15 mouse cellular contexts compared by ENCODE assay signal in genomic region chr10:18931344-18931743, GRCm38 (mm10).
A peak's percentile ranks its signal among the peaks of the same experiment; 100 is the strongest.
DNase-seq lines count a peak whose midpoint lies in the region; ATAC-seq and TF ChIP-seq lines count a peak whose summit lies in the region.
"Had no signal": no experiment of that assay in that cellular context is flagged by ENCODE, and none has a peak within 500 bp of the region (broad histone marks: within the 10 kb centered on the region; RNA-seq: fewer than 3 reads in every experiment).

No protein-coding gene starts in this region.

- TF ChIP-seq CTCF in thymus, adult 2 months (IDR thresholded peaks at IDR 0.05; ENCODE audit: borderline replicate concordance, control insufficient read depth, extremely low read depth, insufficient read depth, low read length, poor library complexity) = no peak
- no peak for TF ChIP-seq CTCF in stomach, postnatal 0 days (IDR thresholded peaks at IDR 0.05; ENCODE audit: low read depth)

- no peak overlapping the region for H3K4me2 ChIP-seq in embryonic facial prominence, embryonic 14.5 days (ENCODE audit: low read depth, low read length)
- no peak overlapping the region for H3K4me2 ChIP-seq in stomach, postnatal 0 days (replicated peaks; ENCODE audit: low read depth)
- H3K4me2 ChIP-seq: embryonic facial prominence, embryonic 13.5 days; heart, embryonic 15.5 days had no signal

- no peaks in the 10 kb centered on the region for H3K36me3 ChIP-seq in embryonic facial prominence, embryonic 14.5 days (ENCODE audit: control insufficient read depth, insufficient read depth, low read length)
- no peaks in the 10 kb centered on the region for H3K36me3 ChIP-seq in embryonic facial prominence, embryonic 10.5 days (replicated peaks)
- H3K36me3 ChIP-seq in thymus, adult 2 months (ENCODE audit: control insufficient read depth, insufficient read depth, low read length) = no peaks in the 10 kb centered on the region
- no peaks in the 10 kb centered on the region for H3K36me3 ChIP-seq in stomach, postnatal 0 days (ENCODE audit: control insufficient read depth, insufficient read depth, low read length)
- H3K36me3 ChIP-seq: embryonic facial prominence, embryonic 13.5 days; heart, embryonic 15.5 days; hindbrain, embryonic 10.5 days had no signal

- no peak overlapping the region for H3K4me3 ChIP-seq in embryonic facial prominence, embryonic 14.5 days (ENCODE audit: low read depth, low read length)
- H3K4me3 ChIP-seq in embryonic facial prominence, embryonic 10.5 days = no peak overlapping the region
- H3K4me3 ChIP-seq in thymus, adult 2 months (ENCODE audit: control insufficient read depth, insufficient read depth, low read length) = no peak overlapping the region
- H3K4me3 ChIP-seq in stomach, postnatal 0 days (ENCODE audit: low read depth, low read length) = no peak overlapping the region
- H3K4me3 ChIP-seq: embryonic facial prominence, embryonic 13.5 days; heart, embryonic 15.5 days; hindbrain, embryonic 10.5 days had no signal

- WGBS in embryonic facial prominence, embryonic 14.5 days = 46% methylated on average over 2 of the region's 2 CpGs
- 59% methylated on average over 2 of the region's 2 CpGs for WGBS in embryonic facial prominence, embryonic 10.5 days
- WGBS in thymus, adult 2 months = 8% methylated on average over 2 of the region's 2 CpGs
- WGBS in stomach, postnatal 0 days = 27% methylated on average over 2 of the region's 2 CpGs

- no peak for TF ChIP-seq EP300 in stomach, postnatal 0 days (optimal IDR thresholded peaks at IDR 0.05)

- ATAC-seq in embryonic facial prominence, embryonic 14.5 days (ENCODE audit: low read depth) = no peak
- ATAC-seq in stomach, postnatal 0 days (ENCODE audit: low FRiP score, low TSS enrichment) = peak; percentile 26; the same call in 1 of the 2 replicates
- no peak for ATAC-seq in erythroid progenitor cell, adult 5-6 weeks (replicated peaks; ENCODE audit: low FRiP score, poor library complexity, severe bottlenecking)

- no peaks in the 10 kb centered on the region for H3K4me1 ChIP-seq in embryonic facial prominence, embryonic 14.5 days (ENCODE audit: control insufficient read depth, insufficient read depth, low read length)
- H3K4me1 ChIP-seq in embryonic facial prominence, embryonic 10.5 days = no peaks in the 10 kb centered on the region
- H3K4me1 ChIP-seq in thymus, adult 2 months (replicated peaks; ENCODE audit: control insufficient read depth, insufficient read depth, low read length) = peaks cover 5% of the 10 kb centered on the region
- H3K4me1 ChIP-seq in stomach, postnatal 0 days (replicated peaks; ENCODE audit: control insufficient read depth, insufficient read depth) = no peaks in the 10 kb centered on the region
- H3K4me1 ChIP-seq: embryonic facial prominence, embryonic 13.5 days; hindbrain, embryonic 10.5 days had no signal

- peak; percentile 36 for DNase-seq in embryonic facial prominence, embryonic 14.5 days (ENCODE audit: low spot score)
- no peak for DNase-seq in embryonic facial prominence, embryonic 10.5 days (ENCODE audit: low spot score)
- DNase-seq in thymus, adult 2 months = no peak
- no peak for DNase-seq in thymus, postnatal 36 days
- peak; percentile 25 for DNase-seq in lung, postnatal 36 days
- peak; percentile 24 for DNase-seq in stomach, postnatal 0 days (ENCODE audit: low spot score)
- DNase-seq in gastrocnemius, postnatal 10 days = no peak
- DNase-seq: adrenal gland, postnatal 36 days; cerebellum, adult 8-10 months; kidney, adult 2 months had no signal

- H3K27ac ChIP-seq in embryonic facial prominence, embryonic 14.5 days (replicated peaks; ENCODE audit: low read depth, low read length) = no peak overlapping the region
- H3K27ac ChIP-seq in embryonic facial prominence, embryonic 10.5 days (replicated peaks) = no peak overlapping the region
- H3K27ac ChIP-seq in thymus, adult 2 months (ENCODE audit: control insufficient read depth, insufficient read depth, low read length) = peak overlapping the region; percentile 24; the same call in 1 of the 2 replicates
- H3K27ac ChIP-seq in stomach, postnatal 0 days (replicated peaks) = no peak overlapping the region
- H3K27ac ChIP-seq: embryonic facial prominence, embryonic 13.5 days; heart, embryonic 15.5 days; hindbrain, embryonic 10.5 days; liver, embryonic 14.5 days had no signal

- H3K9ac ChIP-seq in embryonic facial prominence, embryonic 14.5 days (ENCODE audit: low read depth, low read length) = no peak overlapping the region
- no peak overlapping the region for H3K9ac ChIP-seq in stomach, postnatal 0 days (ENCODE audit: low read length)
- H3K9ac ChIP-seq: embryonic facial prominence, embryonic 13.5 days; heart, embryonic 15.5 days; liver, embryonic 14.5 days had no signal

- TF ChIP-seq POLR2A in thymus, adult 2 months (IDR thresholded peaks at IDR 0.05; ENCODE audit: control insufficient read depth, extremely low read depth, insufficient read depth, low read length, poor library complexity) = no peak

- no peaks in the 10 kb centered on the region for H3K9me3 ChIP-seq in embryonic facial prominence, embryonic 14.5 days (ENCODE audit: control insufficient read depth, low read length)
- H3K9me3 ChIP-seq in embryonic facial prominence, embryonic 10.5 days = no peaks in the 10 kb centered on the region
- no peaks in the 10 kb centered on the region for H3K9me3 ChIP-seq in stomach, postnatal 0 days (ENCODE audit: control insufficient read depth, low read length)
- H3K9me3 ChIP-seq: embryonic facial prominence, embryonic 13.5 days; heart, embryonic 15.5 days; hindbrain, embryonic 10.5 days had no signal

- no peaks in the 10 kb centered on the region for H3K27me3 ChIP-seq in embryonic facial prominence, embryonic 14.5 days (replicated peaks; ENCODE audit: control insufficient read depth, insufficient read depth, low read length)
- H3K27me3 ChIP-seq in embryonic facial prominence, embryonic 10.5 days (replicated peaks; ENCODE audit: low read depth, poor library complexity, severe bottlenecking) = no peaks in the 10 kb centered on the region
- H3K27me3 ChIP-seq in thymus, adult 2 months (ENCODE audit: control insufficient read depth, insufficient read depth, low read length) = no peaks in the 10 kb centered on the region
- H3K27me3 ChIP-seq in stomach, postnatal 0 days (ENCODE audit: control insufficient read depth, insufficient read depth, low read length) = no peaks in the 10 kb centered on the region
- H3K27me3 ChIP-seq: embryonic facial prominence, embryonic 13.5 days; heart, embryonic 15.5 days had no signal

Comparison
In these comparisons a context has a peak if more than half of its experiments do, and no peak if none do; other contexts are left out.
1. DNase-seq: peak in embryonic facial prominence, embryonic 14.5 days (single experiment), lung, postnatal 36 days (single experiment) and stomach, postnatal 0 days (single experiment); none in embryonic facial prominence, embryonic 10.5 days (single experiment), thymus, adult 2 months (single experiment), thymus, postnatal 36 days (0 of 2) and gastrocnemius, postnatal 10 days (single experiment).